Mouse (Mus musculus) cortical plate, adult 2 months (tissue): ENCODE results near the gene Olfr655.

Experiments used
- CTCF ChIP-seq: fragments of 200-500 bp; IDR thresholded peaks from 2 replicates; pipeline ENCODE4 v1.5.1; 2011; ENCODE audit warnings: mild to moderate bottlenecking, control low read depth, low read length; ENCODE audit not compliant: insufficient read depth; ENCODE audit errors: extremely low read depth
- POLR2A ChIP-seq: fragments of 200-500 bp; IDR thresholded peaks from 2 replicates; pipeline ENCODE4 v1.6.1; 2011; ENCODE audit warnings: mild to moderate bottlenecking, low read length, control low read depth; ENCODE audit not compliant: insufficient read depth; ENCODE audit errors: extremely low read depth

DNA sequence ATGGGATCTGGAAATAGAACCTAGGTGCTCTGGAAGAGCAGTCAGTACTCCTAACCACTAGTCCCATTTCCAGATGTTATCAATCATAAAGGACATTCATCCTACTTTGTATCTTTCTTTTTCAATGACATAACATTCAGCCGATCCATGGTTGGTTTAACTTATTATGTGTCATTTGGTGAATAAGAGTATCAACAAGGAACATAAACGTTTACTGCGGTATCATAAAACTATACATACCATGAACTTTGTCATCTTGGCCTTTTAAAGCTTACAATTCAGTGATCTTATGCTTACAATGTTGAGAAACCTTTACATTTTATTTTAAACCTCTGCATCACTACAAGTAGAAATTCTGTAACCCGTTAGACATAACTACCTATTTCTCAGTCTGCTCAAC lies 20.1 kb downstream of the Olfr655 start:
- TF ChIP-seq CTCF, result no peak
- no peak for TF ChIP-seq POLR2A
